Mouse (Mus musculus) neural tube, embryonic 10.5 days (tissue): ENCODE measurements around the gene Cdc45.

Experiments used
- DNase-seq: peaks from one replicate; pipeline ENCODE4 v3.0.0-alpha.2; 2017; ENCODE audit warnings: low spot score; ENCODE audit errors: extremely low spot score

The Cdc45 gene

GRCm38 (mm10) chr16:18733100-18733956 lies 78.5 kb downstream of the Cdc45 start:
- no peak for DNase-seq

- no peak for DNase-seq
Measured at GRCm38 (mm10) chr16:18730640-18731039, 81.1 kb downstream of the Cdc45 start.
